ENCODE assay signal across 8 mouse cellular contexts in genomic region chr6:125573189-125573928, GRCm38 (mm10). TPM values are rescaled to one million over a fixed set of nuclear protein-coding genes. Genes with fewer than 3 reads are reported as not detected.
A peak's percentile ranks its signal among the peaks of the same experiment; 100 is the strongest.
DNase-seq lines count a peak whose midpoint lies in the region; ATAC-seq lines count a peak whose summit lies in the region.

No protein-coding gene starts in this region.

- no peaks in the 10 kb centered on the region for H3K36me3 ChIP-seq in hindbrain, embryonic 12.5 days

- H3K4me2 ChIP-seq in hindbrain, embryonic 12.5 days (replicated peaks): peak overlapping the region; percentile 49

- H3K4me1 ChIP-seq in hindbrain, embryonic 12.5 days: peaks cover 17% of the 10 kb centered on the region

- DNase-seq in MN1 (ENCODE audit: low spot score): peak; percentile 90
- DNase-seq in c-Kit-positive CD71-positive TER-119-positive erythroid progenitor cells, embryonic 14.5 days (ENCODE audit: low spot score): peak; percentile 97
- peak; percentile 13 to 44 for DNase-seq in frontal cortex, postnatal 25 days (ENCODE audit: low spot score in 2 of 2)
- peak; percentile 34 to 51 for DNase-seq in layer of hippocampus, postnatal 10 days (ENCODE audit: low spot score in 2 of 2)
- peak; percentile 92 for DNase-seq in lung, postnatal 25 days (ENCODE audit: low spot score)
- DNase-seq in ovary, postnatal 36 days (ENCODE audit: low spot score): peak; percentile 76
- DNase-seq in thymus, postnatal 36 days: peak; percentile 78 to 83

- no peaks in the 10 kb centered on the region for H3K27me3 ChIP-seq in hindbrain, embryonic 12.5 days

- peak; percentile 93 for ATAC-seq in hindbrain, embryonic 12.5 days (ENCODE audit: low FRiP score)

- no peak overlapping the region for H3K9ac ChIP-seq in hindbrain, embryonic 12.5 days

- WGBS in hindbrain, embryonic 12.5 days: 4% methylated on average over 14 of the region's 14 CpGs

- H3K9me3 ChIP-seq in hindbrain, embryonic 12.5 days (replicated peaks): no peaks in the 10 kb centered on the region

- peak overlapping the region; percentile 41 for H3K27ac ChIP-seq in hindbrain, embryonic 12.5 days

- H3K4me3 ChIP-seq in hindbrain, embryonic 12.5 days: peak overlapping the region; percentile 18

RNA-seq across cellular contexts. Expression of gene Vwf, which starts 26.8 kb away (rescaled TPM):
- 11.3 and 11.5 TPM in 2 replicates for polyA plus RNA-seq in hindbrain, embryonic 12.5 days (2016; fragmentation: Nextera tagmentation; extraction: Ambion mirVana)
- total RNA-seq in layer of hippocampus, postnatal 10 days (2021): 10 to 100 TPM; 22.1 to 29.0 TPM

Comparison
In these comparisons a context has a peak if more than half of its experiments do, and no peak if none do; other contexts are left out.
1. Peak in every context shown above with its lines: DNase-seq, ATAC-seq, H3K4me3 ChIP-seq and H3K27ac ChIP-seq.
2. DNase-seq: peak in every context shown above with its lines; median percentile 97 in c-Kit-positive CD71-positive TER-119-positive erythroid progenitor cells, embryonic 14.5 days; 92 in lung, postnatal 25 days; 90 in MN1; 80 in thymus, postnatal 36 days; 76 in ovary, postnatal 36 days; 42 in layer of hippocampus, postnatal 10 days; 28 in frontal cortex, postnatal 25 days.